Mouse (Mus musculus) CH12.LX (cell line): ENCODE results near the gene Tbcel. TPM values are rescaled to one million over a fixed set of nuclear protein-coding genes. Genes with fewer than 3 reads are reported as not detected.

Experiments used
- DNase-seq: peaks from one replicate; pipeline ENCODE4 v3.0.0-alpha.2; 2013; ENCODE audit errors: extremely low read depth
- H3K27ac ChIP-seq: 2 replicates; pipeline ENCODE4 v1.5.1; 2012; ENCODE audit warnings: low read depth, mild to moderate bottlenecking, control low read depth, moderate library complexity; ENCODE audit not compliant: insufficient read depth
- H3K27me3 ChIP-seq: replicated peaks from 2 replicates; pipeline ENCODE3; 2012; ENCODE audit warnings: inconsistent platforms
- H3K36me3 ChIP-seq, 2 experiments: replicated peaks in 1 of 2; 2 replicates each; pipeline versions ENCODE3 to v1.6.1; 2012; ENCODE audit warnings: inconsistent platforms in 1 of 2, low read length in 1 of 2, mild to moderate bottlenecking in 1 of 2, mixed read lengths in 1 of 2, moderate library complexity in 1 of 2; ENCODE audit not compliant: control insufficient read depth in 1 of 2, insufficient read depth in 1 of 2
- H3K4me1 ChIP-seq, 2 experiments: 2 replicates each; pipeline ENCODE4 v1.6.1; 2012; ENCODE audit warnings: inconsistent platforms in 1 of 2, moderate library complexity in 1 of 2; ENCODE audit not compliant: insufficient read depth in 2 of 2, control insufficient read depth in 1 of 2
- H3K4me2 ChIP-seq: 2 replicates; pipeline ENCODE4 v1.6.1; 2012; ENCODE audit warnings: low read depth, mild to moderate bottlenecking, control low read depth; ENCODE audit not compliant: poor library complexity, insufficient read depth, severe bottlenecking
- H3K4me3 ChIP-seq, 3 experiments: fragments of 150-350 bp in 1 of 3; sonication (generic) in 1 of 3; replicated peaks in 1 of 3; 2 replicates each; pipeline versions ENCODE3 to v1.5.1; 2011 to 2012; ENCODE audit warnings: low read depth in 2 of 3, low read length in 2 of 3, mild to moderate bottlenecking in 2 of 3, moderate library complexity in 2 of 3, control low read depth in 1 of 3, improper control_type of control experiment in 1 of 3, inconsistent platforms in 1 of 3, mixed read lengths in 1 of 3; ENCODE audit not compliant: poor library complexity in 1 of 3
- H3K79me2 ChIP-seq: replicated peaks from 2 replicates; pipeline ENCODE4 v1.6.1; 2012; ENCODE audit warnings: mild to moderate bottlenecking, moderate library complexity; ENCODE audit not compliant: control insufficient read depth, poor library complexity, insufficient read depth, severe bottlenecking; ENCODE audit errors: extremely low read depth
- H3K9ac ChIP-seq: 2 replicates; pipeline ENCODE4 v1.6.1; 2012; ENCODE audit warnings: low read depth, mild to moderate bottlenecking, control low read depth, moderate library complexity; ENCODE audit not compliant: insufficient read depth
- H3K9me3 ChIP-seq: replicated peaks from 2 replicates; pipeline ENCODE3; 2012; ENCODE audit warnings: low read length, inconsistent platforms, mixed read lengths
- BHLHE40 ChIP-seq: IDR thresholded peaks from 2 replicates; pipeline ENCODE4 v1.6.1; 2011; ENCODE audit warnings: mild to moderate bottlenecking, low read depth, low read length, improper control_type of control experiment
- CHD1 ChIP-seq: IDR thresholded peaks from 2 replicates; pipeline ENCODE4 v1.6.1; 2012; ENCODE audit warnings: low read depth, low read length, improper control_type of control experiment, inconsistent platforms
- CHD2 ChIP-seq: IDR thresholded peaks from 2 replicates; pipeline ENCODE4 v1.6.1; 2011; ENCODE audit warnings: low read length, improper control_type of control experiment
- CTCF ChIP-seq, 2 experiments: IDR thresholded peaks in 1 of 2; conservative IDR thresholded peaks in 1 of 2; 2 replicates each; pipeline ENCODE4 v1.5.1; 2011 to 2012; ENCODE audit warnings: low read depth in 2 of 2, low read length in 2 of 2, improper control_type of control experiment in 1 of 2, inconsistent platforms in 1 of 2, mild to moderate bottlenecking in 1 of 2, moderate library complexity in 1 of 2
- E2F4 ChIP-seq: IDR thresholded peaks from 2 replicates; pipeline ENCODE4 v1.6.1; 2011; ENCODE audit warnings: low read depth, low read length, improper control_type of control experiment; ENCODE audit not compliant: insufficient replicate concordance
- ELF1 ChIP-seq: IDR thresholded peaks from 2 replicates; pipeline ENCODE4 v1.6.1; 2014; ENCODE audit warnings: low read depth, mild to moderate bottlenecking, inconsistent platforms, low read length, improper control_type of control experiment
- EP300 ChIP-seq: IDR thresholded peaks from 2 replicates; pipeline ENCODE4 v1.6.1; 2011; ENCODE audit warnings: low read length, improper control_type of control experiment
- ETS1 ChIP-seq: conservative IDR thresholded peaks from 2 replicates; pipeline ENCODE4 v1.6.1; 2012; ENCODE audit warnings: low read depth, mild to moderate bottlenecking, inconsistent platforms, low read length, improper control_type of control experiment, moderate library complexity
- GABPA ChIP-seq: IDR thresholded peaks from 2 replicates; pipeline ENCODE4 v1.6.1; 2012; ENCODE audit warnings: low read depth, low read length, improper control_type of control experiment, inconsistent platforms; ENCODE audit not compliant: insufficient replicate concordance
- HCFC1 ChIP-seq: IDR thresholded peaks from 2 replicates; pipeline ENCODE4 v1.6.1; 2012; ENCODE audit warnings: low read depth, mild to moderate bottlenecking, inconsistent platforms, low read length, improper control_type of control experiment
- JUND ChIP-seq: conservative IDR thresholded peaks from 2 replicates; pipeline ENCODE4 v1.6.1; 2011; ENCODE audit warnings: low read depth, low read length, improper control_type of control experiment
- KAT2A ChIP-seq: IDR thresholded peaks from 2 replicates; pipeline ENCODE4 v1.6.1; 2012; ENCODE audit warnings: low read length, improper control_type of control experiment, inconsistent platforms; ENCODE audit not compliant: insufficient replicate concordance
- MAFK ChIP-seq: IDR thresholded peaks from 2 replicates; pipeline ENCODE4 v1.6.1; 2011; ENCODE audit warnings: low read length, improper control_type of control experiment; ENCODE audit not compliant: insufficient replicate concordance
- MAZ ChIP-seq: IDR thresholded peaks from 2 replicates; pipeline ENCODE4 v1.6.1; 2012; ENCODE audit warnings: low read depth, mild to moderate bottlenecking, inconsistent platforms, low read length, improper control_type of control experiment, moderate library complexity
- MEF2A ChIP-seq: IDR thresholded peaks from 2 replicates; pipeline ENCODE4 v1.6.1; 2014; ENCODE audit warnings: low read depth, mild to moderate bottlenecking, inconsistent platforms, low read length, improper control_type of control experiment, borderline replicate concordance
- MXI1 ChIP-seq: IDR thresholded peaks from 2 replicates; pipeline ENCODE4 v1.6.1; 2011; ENCODE audit warnings: mild to moderate bottlenecking, low read depth, low read length, improper control_type of control experiment
- NELFE ChIP-seq: IDR thresholded peaks from 2 replicates; pipeline ENCODE4 v1.6.1; 2011; ENCODE audit warnings: low read depth, low read length, improper control_type of control experiment
- PAX5 ChIP-seq: IDR thresholded peaks from 2 replicates; pipeline ENCODE4 v1.6.1; 2012; ENCODE audit warnings: low read length, inconsistent platforms, mixed read lengths
- POLR2AphosphoS2 ChIP-seq: IDR thresholded peaks from 2 replicates; pipeline ENCODE4 v1.6.1; 2011; ENCODE audit warnings: low read depth, low read length, improper control_type of control experiment
- RAD21 ChIP-seq: IDR thresholded peaks from 2 replicates; pipeline ENCODE4 v1.6.1; 2011; ENCODE audit warnings: low read depth, mild to moderate bottlenecking, low read length, improper control_type of control experiment, moderate library complexity
- RCOR1 ChIP-seq: conservative IDR thresholded peaks from 2 replicates; pipeline ENCODE4 v1.6.1; 2012; ENCODE audit warnings: low read depth, mild to moderate bottlenecking, inconsistent platforms, low read length, improper control_type of control experiment
- SIN3A ChIP-seq: IDR thresholded peaks from 2 replicates; pipeline ENCODE4 v1.6.1; 2012; ENCODE audit warnings: low read length, improper control_type of control experiment, inconsistent platforms
- UBTF ChIP-seq: IDR thresholded peaks from 2 replicates; pipeline ENCODE4 v1.6.1; 2012; ENCODE audit warnings: low read depth, mild to moderate bottlenecking, inconsistent platforms, low read length, improper control_type of control experiment, moderate library complexity
- USF1 ChIP-seq: IDR thresholded peaks from 2 replicates; pipeline ENCODE4 v1.6.1; 2014; ENCODE audit warnings: low read depth, mild to moderate bottlenecking, inconsistent platforms, low read length, improper control_type of control experiment
- USF2 ChIP-seq: conservative IDR thresholded peaks from 2 replicates; pipeline ENCODE4 v1.6.1; 2011; ENCODE audit warnings: low read depth, low read length, improper control_type of control experiment
- ZKSCAN1 ChIP-seq: IDR thresholded peaks from 2 replicates; pipeline ENCODE4 v1.6.1; 2012; ENCODE audit warnings: low read depth, inconsistent platforms, low read length, improper control_type of control experiment, borderline replicate concordance
- ZMIZ1 ChIP-seq: IDR thresholded peaks from 2 replicates; pipeline ENCODE4 v1.6.1; 2012; ENCODE audit warnings: low read depth, mild to moderate bottlenecking, inconsistent platforms, low read length, improper control_type of control experiment
- dilution Hi-C: fragments of 300-500 bp; cut with MboI; formaldehyde crosslinking; loops from 2 replicates; pipeline ENCODE4 v1.14.3; 2020; ENCODE audit warnings: low sequenced_read_pairs; ENCODE audit not compliant: extremely low pct_unique_long_range_greater_than_20kb, extremely low pct_ligation_motif_present
- in situ Hi-C: fragments of 300-500 bp; cut with MboI; formaldehyde crosslinking; loops from 3 replicates; pipeline ENCODE4 v1.14.3; 2019; ENCODE audit warnings: low sequenced_read_pairs, low pct_ligation_motif_present, low pct_unique_long_range_greater_than_20kb, mixed read lengths
- polyA plus RNA-seq: library from polyadenylated mRNA; unstranded; fragments of >175 nt; gene quantifications from 2 replicates; pipeline ENCODE4 v1.2.1, GENCODE M21; 2012; ENCODE audit warnings: low read depth; ENCODE audit not compliant: insufficient read length
- total RNA-seq, 2 experiments: library from RNA; depleted of rRNA; stranded (reverse); fragments of 300-350 nt in 1 of 2; fragments of >200 nt in 1 of 2; gene quantifications; 2 replicates each; pipeline ENCODE4 v1.2.3; 2012 to 2014

Tbcel gene
- total and polyA plus RNA-seq, 3 experiments: 5.3 to 10.0 (median 5.9) TPM

- TF ChIP-seq NELFE (no peak), ZKSCAN1 (no peak), JUND (no peak), KAT2A (no peak), UBTF (no peak), MXI1 (no peak), GABPA (no peak), EP300 (no peak), SIN3A (no peak), PAX5 (no peak), RAD21 (no peak), ETS1 (no peak), MAFK (no peak), ELF1 (no peak)
- TF ChIP-seq, all 38 proteins: peak for 0
- Histone ChIP-seq H3K4me3 (no peak overlapping the region), H3K79me2 (no peaks in the 10 kb centered on the region), H3K27ac (no peak overlapping the region), H3K36me3 (no peaks in the 10 kb centered on the region), H3K27me3 (peaks cover 8% of the 10 kb centered on the region), H3K9ac (no peak overlapping the region), H3K4me2 (no peak overlapping the region), H3K4me1 (peaks cover 4 to 6% of the 10 kb centered on the region in 2 experiments; a peak in 3 of 4 replicates), H3K9me3 (no peaks in the 10 kb centered on the region)
- dilution Hi-C loops (no loop called here), in situ Hi-C loops (no loop called here)
- no peak for DNase-seq
These were observed 13.0 kb upstream of the Tbcel start for GRCm38 (mm10) chr9:42520587-42521084.

GRCm38 (mm10) chr9:42518163-42518562 is 10.6 kb upstream of the Tbcel start:
- in situ Hi-C loops (no loop called here), dilution Hi-C loops (no loop called here)
- Histone ChIP-seq H3K4me3 (no peak overlapping the region), H3K9me3 (no peaks in the 10 kb centered on the region), H3K36me3 (no peaks in the 10 kb centered on the region), H3K79me2 (no peaks in the 10 kb centered on the region), H3K27me3 (peaks cover 8% of the 10 kb centered on the region), H3K4me1 (peaks cover 2 to 3% of the 10 kb centered on the region in 2 experiments; a peak in 3 of 4 replicates), H3K9ac (no peak overlapping the region), H3K27ac (no peak overlapping the region), H3K4me2 (no peak overlapping the region)
- no peak for TF ChIP-seq SIN3A
- no peak for TF ChIP-seq RAD21
- no peak for TF ChIP-seq ZMIZ1
- no peak for TF ChIP-seq UBTF
- TF ChIP-seq HCFC1: no peak
- TF ChIP-seq RCOR1: no peak
- TF ChIP-seq GABPA: no peak
- TF ChIP-seq MAFK: no peak
- TF ChIP-seq MEF2A: no peak
- TF ChIP-seq KAT2A: no peak
- TF ChIP-seq E2F4: no peak
- no peak for TF ChIP-seq MAZ
- TF ChIP-seq POLR2AphosphoS2: no peak
- TF ChIP-seq BHLHE40: no peak
- no peak for TF ChIP-seq ELF1
- TF ChIP-seq USF2: no peak
- no peak for TF ChIP-seq CTCF (conservative IDR thresholded peaks at IDR 0.05 in 1 of 2, IDR thresholded peaks at IDR 0.05 in 1 of 2; ENCODE audit: low read depth in 2 of 2, low read length in 2 of 2)
- no peak for TF ChIP-seq CHD1
- TF ChIP-seq CHD2: no peak
- no peak for TF ChIP-seq USF1
- DNase-seq: no peak
